Mouse (Mus musculus): ENCODE data around the gene Sytl3.
"Not testable (repeated sequence)": the region's sequence is repeated elsewhere in the genome, so short reads cannot be mapped to it uniquely, and the experiment has no call there.

Sytl3 gene

GRCm38 (mm10) chr17:6658801-6659200, at the start of gene Sytl3:
Gene Sytl3, plus strand, starts transcription at chr17:6659093.
- DNase-seq (ENCODE audit: low spot score in 2 of 2): not testable (repeated sequence)

- not testable (repeated sequence) for DNase-seq (ENCODE audit: low spot score in 2 of 2)
Observed at GRCm38 (mm10) chr17:6613524-6613923, 45.4 kb upstream of the Sytl3 start.

GRCm38 (mm10) chr17:6614316-6614715, 44.6 kb upstream of the Sytl3 start:
- not testable (repeated sequence) for DNase-seq (ENCODE audit: low spot score in 2 of 2)

- not testable (repeated sequence) for DNase-seq (ENCODE audit: low spot score in 2 of 2)
Observed at GRCm38 (mm10) chr17:6616731-6617130, 42.2 kb upstream of the Sytl3 start.

- not testable (repeated sequence) for DNase-seq (ENCODE audit: low spot score in 2 of 2)
Observed at GRCm38 (mm10) chr17:6617689-6618400, 41.0 kb upstream of the Sytl3 start.

GRCm38 (mm10) chr17:6619271-6619670, 39.6 kb upstream of the Sytl3 start:
- DNase-seq (ENCODE audit: low spot score in 2 of 2): not testable (repeated sequence)

- not testable (repeated sequence) for DNase-seq (ENCODE audit: low spot score in 2 of 2)
Observed at GRCm38 (mm10) chr17:6620035-6620434, 38.9 kb upstream of the Sytl3 start.

- not testable (repeated sequence) for DNase-seq (ENCODE audit: low spot score in 2 of 2)
Observed at GRCm38 (mm10) chr17:6620730-6621451, 38.0 kb upstream of the Sytl3 start.

- DNase-seq (ENCODE audit: low spot score in 2 of 2): not testable (repeated sequence)
Observed at GRCm38 (mm10) chr17:6621976-6622375, 36.9 kb upstream of the Sytl3 start.

- DNase-seq (ENCODE audit: low spot score in 2 of 2): not testable (repeated sequence)
Observed at GRCm38 (mm10) chr17:6624926-6625558, 33.9 kb upstream of the Sytl3 start.

- DNase-seq (ENCODE audit: low spot score in 2 of 2): peak in 1 of 2 experiments; percentile 60
Observed at GRCm38 (mm10) chr17:6630398-6630797, 28.5 kb upstream of the Sytl3 start.

- DNase-seq (ENCODE audit: low spot score in 2 of 2): not testable (repeated sequence)
Observed at GRCm38 (mm10) chr17:6632850-6633249, 26.0 kb upstream of the Sytl3 start.

- DNase-seq (ENCODE audit: low spot score in 2 of 2): not testable (repeated sequence)
Observed at GRCm38 (mm10) chr17:6635781-6636180, 23.1 kb upstream of the Sytl3 start.

- no peak for DNase-seq (ENCODE audit: low spot score in 2 of 2)
Observed at GRCm38 (mm10) chr17:6636861-6637260, 22.0 kb upstream of the Sytl3 start.

GRCm38 (mm10) chr17:6637434-6637833, 21.5 kb upstream of the Sytl3 start:
- DNase-seq (ENCODE audit: low spot score in 2 of 2): not testable (repeated sequence)

- not testable (repeated sequence) for DNase-seq (ENCODE audit: low spot score in 2 of 2)
Observed at GRCm38 (mm10) chr17:6638444-6638843, 20.4 kb upstream of the Sytl3 start.

GRCm38 (mm10) chr17:6639486-6639885, 19.4 kb upstream of the Sytl3 start:
- DNase-seq (ENCODE audit: low spot score in 2 of 2): not testable (repeated sequence)

- not testable (repeated sequence) for DNase-seq (ENCODE audit: low spot score in 2 of 2)
Observed at GRCm38 (mm10) chr17:6640044-6640637, 18.8 kb upstream of the Sytl3 start.

GRCm38 (mm10) chr17:6640771-6641429, 18.0 kb upstream of the Sytl3 start:
- DNase-seq (ENCODE audit: low spot score in 2 of 2): peak; percentile 59 to 62

- DNase-seq (ENCODE audit: low spot score in 2 of 2): not testable (repeated sequence)
Observed at GRCm38 (mm10) chr17:6644210-6644609, 14.7 kb upstream of the Sytl3 start.

GRCm38 (mm10) chr17:6644673-6645072, 14.2 kb upstream of the Sytl3 start:
- not testable (repeated sequence) for DNase-seq (ENCODE audit: low spot score in 2 of 2)
